25 mouse cellular contexts compared by ENCODE assay signal in genomic region chr8:64187881-64188280, GRCm38 (mm10). TPM values are rescaled to one million over a fixed set of nuclear protein-coding genes. Genes with fewer than 3 reads are reported as not detected.
DNase-seq lines count a peak whose midpoint lies in the region; ATAC-seq lines count a peak whose summit lies in the region.
"Had no signal": no experiment of that assay in that cellular context is flagged by ENCODE, and none has a peak within 500 bp of the region (broad histone marks: within the 10 kb centered on the region; RNA-seq: fewer than 3 reads in every experiment).

No protein-coding gene starts in this region.

- peak; percentile 56; the same call in 1 of the 2 replicates for ATAC-seq in forebrain, embryonic 11.5 days (replicated peaks; ENCODE audit: low FRiP score)
- peak; percentile 42; the same call in 1 of the 2 replicates for ATAC-seq in midbrain, embryonic 11.5 days (ENCODE audit: low FRiP score)
- ATAC-seq in midbrain, embryonic 15.5 days (replicated peaks), result no peak
- ATAC-seq: activated CD4-positive, CD25-positive, alpha-beta regulatory T cell, adult 4 months; forebrain, embryonic 13.5 days; forebrain, embryonic 15.5 days; forebrain, postnatal 0 days; Patski had no signal

- no peak overlapping the region for H3K4me2 ChIP-seq in forebrain, embryonic 11.5 days (ENCODE audit: low read depth, low read length, severe bottlenecking)
- no peak overlapping the region for H3K4me2 ChIP-seq in midbrain, embryonic 11.5 days
- H3K4me2 ChIP-seq in midbrain, embryonic 15.5 days, result no peak overlapping the region
- H3K4me2 ChIP-seq: embryonic facial prominence, embryonic 12.5 days; forebrain, embryonic 13.5 days; forebrain, embryonic 15.5 days had no signal

- no peak overlapping the region for H3K27ac ChIP-seq in forebrain, embryonic 11.5 days (ENCODE audit: low read depth, low read length)
- no peak overlapping the region for H3K27ac ChIP-seq in forebrain, embryonic 10.5 days
- no peak overlapping the region for H3K27ac ChIP-seq in midbrain, embryonic 11.5 days (ENCODE audit: low read depth, low read length)
- no peak overlapping the region for H3K27ac ChIP-seq in midbrain, embryonic 15.5 days
- H3K27ac ChIP-seq: embryonic facial prominence, embryonic 10.5 days; embryonic facial prominence, embryonic 12.5 days; forebrain, embryonic 13.5 days; forebrain, embryonic 15.5 days had no signal

- no peaks in the 10 kb centered on the region for H3K36me3 ChIP-seq in forebrain, embryonic 11.5 days (ENCODE audit: control insufficient read depth, insufficient read depth, low read length)
- no peaks in the 10 kb centered on the region for H3K36me3 ChIP-seq in forebrain, embryonic 10.5 days (replicated peaks)
- no peaks in the 10 kb centered on the region for H3K36me3 ChIP-seq in midbrain, embryonic 11.5 days (ENCODE audit: control insufficient read depth, insufficient read depth, low read length)
- no peaks in the 10 kb centered on the region for H3K36me3 ChIP-seq in midbrain, embryonic 15.5 days (replicated peaks)
- H3K36me3 ChIP-seq: embryonic facial prominence, embryonic 10.5 days; embryonic facial prominence, embryonic 12.5 days; forebrain, embryonic 15.5 days; G1E had no signal

- H3K9ac ChIP-seq in forebrain, embryonic 11.5 days (ENCODE audit: low read length), result no peak overlapping the region
- H3K9ac ChIP-seq in midbrain, embryonic 11.5 days (ENCODE audit: low read length), result no peak overlapping the region
- H3K9ac ChIP-seq in midbrain, embryonic 15.5 days, result no peak overlapping the region
- H3K9ac ChIP-seq: embryonic facial prominence, embryonic 12.5 days; forebrain, embryonic 13.5 days; forebrain, embryonic 15.5 days; forebrain, postnatal 0 days had no signal

- no peaks in the 10 kb centered on the region for H3K4me1 ChIP-seq in forebrain, embryonic 11.5 days (replicated peaks; ENCODE audit: control insufficient read depth, insufficient read depth, low read length)
- peaks cover 8% of the 10 kb centered on the region for H3K4me1 ChIP-seq in forebrain, embryonic 10.5 days
- no peaks in the 10 kb centered on the region for H3K4me1 ChIP-seq in midbrain, embryonic 11.5 days (ENCODE audit: control insufficient read depth, insufficient read depth, low read length)
- no peaks in the 10 kb centered on the region for H3K4me1 ChIP-seq in midbrain, embryonic 15.5 days
- H3K4me1 ChIP-seq: embryonic facial prominence, embryonic 12.5 days; forebrain, embryonic 13.5 days; forebrain, embryonic 15.5 days had no signal

- H3K27me3 ChIP-seq in forebrain, embryonic 11.5 days (ENCODE audit: control insufficient read depth, insufficient read depth, low read length), result no peaks in the 10 kb centered on the region
- H3K27me3 ChIP-seq in forebrain, embryonic 10.5 days (ENCODE audit: poor library complexity, severe bottlenecking), result no peaks in the 10 kb centered on the region
- no peaks in the 10 kb centered on the region for H3K27me3 ChIP-seq in midbrain, embryonic 11.5 days (ENCODE audit: control insufficient read depth, insufficient read depth, low read length)
- no peaks in the 10 kb centered on the region for H3K27me3 ChIP-seq in midbrain, embryonic 15.5 days (replicated peaks)
- H3K27me3 ChIP-seq: CH12.LX; embryonic facial prominence, embryonic 12.5 days; forebrain, embryonic 13.5 days; forebrain, embryonic 15.5 days; Patski had no signal

- H3K9me3 ChIP-seq in forebrain, embryonic 11.5 days (ENCODE audit: control insufficient read depth, low read length), result no peaks in the 10 kb centered on the region
- no peaks in the 10 kb centered on the region for H3K9me3 ChIP-seq in forebrain, embryonic 10.5 days
- H3K9me3 ChIP-seq in midbrain, embryonic 11.5 days (ENCODE audit: control insufficient read depth, low read length), result no peaks in the 10 kb centered on the region
- no peaks in the 10 kb centered on the region for H3K9me3 ChIP-seq in midbrain, embryonic 15.5 days
- H3K9me3 ChIP-seq: embryonic facial prominence, embryonic 10.5 days; embryonic facial prominence, embryonic 12.5 days; forebrain, embryonic 13.5 days; forebrain, embryonic 15.5 days; G1E had no signal

- DNase-seq in forebrain, embryonic 11.5 days (ENCODE audit: low spot score), result no peak
- DNase-seq in forebrain, embryonic 10.5 days (ENCODE audit: extremely low spot score, low spot score), result no peak
- DNase-seq in midbrain, embryonic 11.5 days (ENCODE audit: low spot score, missing footprints), result no peak
- peak; percentile 8 for DNase-seq in embryo, embryonic 9.5 days (ENCODE audit: extremely low spot score)
- DNase-seq in retina, postnatal 1 day, result peak; percentile 65
- no peak for DNase-seq in ovary, postnatal 14 days (ENCODE audit: low spot score)
- no peak for DNase-seq in kidney, adult 9 months
- DNase-seq: adrenal gland, adult 8-10 months; adrenal gland, postnatal 14 days; adrenal gland, postnatal 36 days; cerebellum, adult 11-12 months; cerebellum, adult 2 months; cerebellum, adult 9-10 months; cerebellum, postnatal 10 days; cerebellum, postnatal 25 days; forebrain, postnatal 0 days had no signal

- 27% methylated on average over 2 of the region's 2 CpGs for WGBS in forebrain, embryonic 11.5 days
- WGBS in forebrain, embryonic 10.5 days, result 44% methylated on average over 2 of the region's 2 CpGs
- 40% methylated on average over 2 of the region's 2 CpGs for WGBS in midbrain, embryonic 11.5 days
- 54% methylated on average over 2 of the region's 2 CpGs for WGBS in midbrain, embryonic 15.5 days

- H3K4me3 ChIP-seq in forebrain, embryonic 11.5 days (ENCODE audit: low read depth, low read length), result no peak overlapping the region
- H3K4me3 ChIP-seq in forebrain, embryonic 10.5 days, result no peak overlapping the region
- H3K4me3 ChIP-seq in midbrain, embryonic 11.5 days (ENCODE audit: low read depth, low read length), result no peak overlapping the region
- no peak overlapping the region for H3K4me3 ChIP-seq in midbrain, embryonic 15.5 days
- H3K4me3 ChIP-seq: embryonic facial prominence, embryonic 10.5 days; embryonic facial prominence, embryonic 12.5 days; forebrain, embryonic 13.5 days; forebrain, embryonic 15.5 days had no signal

RNA-seq across cellular contexts. Expression of gene Tll1, which starts 18.2 kb away (rescaled TPM):
- 1.1 and 1.3 TPM in 2 replicates for polyA plus RNA-seq in forebrain, embryonic 11.5 days (2014; fragmentation: Nextera tagmentation; extraction: Ambion mirVana)
- 1.1 and 1.2 TPM in 2 replicates for polyA plus RNA-seq in forebrain, embryonic 10.5 days (2016; fragmentation: Nextera tagmentation; extraction: Ambion mirVana)
- polyA plus RNA-seq in midbrain, embryonic 11.5 days (2014; fragmentation: Nextera tagmentation; extraction: Ambion mirVana), result 0.89 and 0.99 TPM in 2 replicates
- 3.5 TPM in 2 replicates for polyA plus RNA-seq in midbrain, embryonic 15.5 days (2015; fragmentation: Nextera tagmentation; extraction: Ambion mirVana)
- polyA plus RNA-seq: activated CD4-positive, CD25-positive, alpha-beta regulatory T cell, adult 4 months; G1E had no signal

Comparison
In these comparisons a context has a peak if more than half of its experiments do, and no peak if none do; other contexts are left out.
1. DNase-seq: peak in embryo, embryonic 9.5 days (single experiment) and retina, postnatal 1 day (single experiment); none in forebrain, embryonic 11.5 days (single experiment), forebrain, embryonic 10.5 days (single experiment), midbrain, embryonic 11.5 days (single experiment), ovary, postnatal 14 days (single experiment) and kidney, adult 9 months (single experiment).